Mouse (Mus musculus) neural tube, embryonic 11.5 days (tissue): ENCODE measurements at regions not wholly inside any gene's neighbourhood (a gene's known extent, or its start where the extent isn't known, plus 50 kb on each side); places are given as distances from the start of the nearest gene placed in this dataset.

Experiments used
- ATAC-seq: fragments of 200-750 bp; cut with Nextera tagmentation; 2 replicates; pipeline ENCODE4 v1.8.0; 2017; ENCODE audit warnings: moderate number of reproducible peaks, mild to moderate bottlenecking, moderate TSS enrichment, moderate library complexity; ENCODE audit not compliant: insufficient read depth, low FRiP score, low TSS enrichment
- DNase-seq: peaks from one replicate; pipeline ENCODE4 v3.0.0-alpha.2; 2015; ENCODE audit warnings: low spot score
- H3K27ac ChIP-seq: fragments of 300-500 bp; sonication (generic); 2 replicates; pipeline ENCODE4 v1.5.1; 2014; ENCODE audit warnings: low read depth, mild to moderate bottlenecking, low read length
- H3K27me3 ChIP-seq: fragments of 300-500 bp; sonication (generic); 2 replicates; pipeline ENCODE4 v1.6.1; 2014; ENCODE audit warnings: mild to moderate bottlenecking, low read length, mixed read lengths; ENCODE audit not compliant: control insufficient read depth, insufficient read depth
- H3K36me3 ChIP-seq: fragments of 300-500 bp; sonication (generic); 2 replicates; pipeline ENCODE4 v1.6.1; 2014; ENCODE audit warnings: mild to moderate bottlenecking, low read length, moderate library complexity, mixed read lengths; ENCODE audit not compliant: control insufficient read depth, insufficient read depth
- H3K4me1 ChIP-seq: fragments of 300-500 bp; sonication (generic); 2 replicates; pipeline ENCODE4 v1.6.1; 2014; ENCODE audit warnings: low read length, mixed read lengths; ENCODE audit not compliant: control insufficient read depth, insufficient read depth
- H3K4me2 ChIP-seq: fragments of 300-500 bp; sonication (generic); 2 replicates; pipeline ENCODE4 v1.6.1; 2014; ENCODE audit warnings: low read depth, mild to moderate bottlenecking, moderate library complexity
- H3K4me3 ChIP-seq: fragments of 300-500 bp; sonication (generic); 2 replicates; pipeline ENCODE4 v1.5.1; 2014; ENCODE audit warnings: low read depth, low read length
- H3K9ac ChIP-seq: fragments of 300-500 bp; sonication (generic); 2 replicates; pipeline ENCODE4 v1.6.1; 2014; ENCODE audit warnings: mild to moderate bottlenecking, low read length
- H3K9me3 ChIP-seq: fragments of 300-500 bp; sonication (generic); 2 replicates; pipeline ENCODE4 v1.6.1; 2016; ENCODE audit warnings: low read length; ENCODE audit not compliant: control insufficient read depth
- WGBS: fragments of 180-500 bp; shearing (Covaris S2); extraction: QIAGEN DNeasy Blood & Tissue Kit; methylation state at CpG from one replicate; pipeline ENCODE4 v1.1.7; 2014; 5-methylcytosine and 5-hydroxymethylcytosine counted together

DNA sequence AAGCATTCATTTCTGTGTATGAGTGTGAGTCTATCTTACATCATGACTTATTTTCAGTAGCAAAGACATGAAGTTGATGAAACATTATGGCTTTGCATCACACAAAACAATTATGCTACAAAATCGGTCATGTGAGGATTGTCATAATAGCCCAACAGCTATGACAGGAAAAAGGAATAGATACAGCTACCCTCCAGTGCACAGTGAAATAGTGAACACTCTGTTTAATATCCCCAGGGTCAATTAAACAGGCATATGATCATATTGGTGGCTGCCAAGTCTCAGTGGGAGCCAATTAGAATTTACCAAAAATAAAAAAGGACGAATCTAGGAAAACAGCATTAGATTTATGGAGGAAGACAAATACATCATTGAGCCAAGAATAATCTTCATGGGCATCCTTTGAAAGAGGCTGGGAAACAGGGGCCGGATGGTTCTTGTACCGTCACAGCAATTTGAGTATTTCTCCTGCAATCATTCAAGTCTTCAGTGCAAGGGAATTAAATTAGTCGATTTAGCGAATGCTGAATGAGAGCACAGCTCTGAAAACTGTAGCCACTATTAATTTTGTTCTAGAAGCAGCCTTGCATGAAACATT, 123.8 kb upstream of the Etl4 start:
- WGBS, result 79% methylated on average over 6 of the region's 6 CpGs
- Histone ChIP-seq H3K27me3 (no peaks in the 10 kb centered on the region), H3K4me3 (no peak overlapping the region), H3K9ac (no peak overlapping the region), H3K9me3 (no peaks in the 10 kb centered on the region), H3K27ac (no peak overlapping the region), H3K36me3 (no peaks in the 10 kb centered on the region), H3K4me1 (no peaks in the 10 kb centered on the region), H3K4me2 (no peak overlapping the region)
- ATAC-seq (no peak), DNase-seq (no peak)

- Histone ChIP-seq H3K27me3 (no peaks in the 10 kb centered on the region), H3K4me2 (no peak overlapping the region), H3K4me1 (no peaks in the 10 kb centered on the region), H3K4me3 (no peak overlapping the region), H3K36me3 (no peaks in the 10 kb centered on the region), H3K9ac (no peak overlapping the region), H3K9me3 (no peaks in the 10 kb centered on the region), H3K27ac (no peak overlapping the region)
- no peak for DNase-seq
- 63% methylated on average over 6 of the region's 6 CpGs for WGBS
- ATAC-seq, result no peak
These were observed 117.4 kb upstream of the Etl4 start for GRCm38 (mm10) chr2:19792177-19792576.

DNA sequence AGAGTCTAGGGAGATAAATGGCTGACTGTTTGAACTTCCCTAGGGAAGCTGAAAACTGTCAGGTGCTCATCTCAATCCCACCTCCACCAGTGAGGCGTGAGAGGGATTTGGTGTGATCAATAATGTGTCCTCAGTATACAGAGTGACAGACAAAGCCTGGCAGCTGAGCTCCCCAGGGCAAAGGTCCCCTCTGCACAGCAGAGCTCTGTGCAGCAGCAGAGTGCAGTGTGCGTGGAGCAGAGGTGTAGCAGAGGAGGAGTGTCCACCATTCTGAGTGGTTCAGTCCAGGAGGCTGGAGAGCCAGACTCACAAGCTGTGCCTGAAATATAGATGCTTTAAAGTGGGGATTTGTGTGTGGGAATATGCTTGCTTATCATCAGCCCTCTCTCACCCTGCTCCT, 112.8 kb upstream of the Etl4 start:
- DNase-seq, result no peak

More for the DNA sequence above, 112.8 kb upstream of the Etl4 start:
- Histone ChIP-seq H3K36me3 (no peaks in the 10 kb centered on the region), H3K4me1 (no peaks in the 10 kb centered on the region), H3K9me3 (no peaks in the 10 kb centered on the region), H3K27ac (no peak overlapping the region), H3K9ac (no peak overlapping the region), H3K4me3 (no peak overlapping the region), H3K4me2 (no peak overlapping the region), H3K27me3 (no peaks in the 10 kb centered on the region)
- 50% methylated on average over 2 of the region's 2 CpGs for WGBS
- no peak for ATAC-seq
